Mouse (Mus musculus): ENCODE results near the gene Tceanc.

DNA sequence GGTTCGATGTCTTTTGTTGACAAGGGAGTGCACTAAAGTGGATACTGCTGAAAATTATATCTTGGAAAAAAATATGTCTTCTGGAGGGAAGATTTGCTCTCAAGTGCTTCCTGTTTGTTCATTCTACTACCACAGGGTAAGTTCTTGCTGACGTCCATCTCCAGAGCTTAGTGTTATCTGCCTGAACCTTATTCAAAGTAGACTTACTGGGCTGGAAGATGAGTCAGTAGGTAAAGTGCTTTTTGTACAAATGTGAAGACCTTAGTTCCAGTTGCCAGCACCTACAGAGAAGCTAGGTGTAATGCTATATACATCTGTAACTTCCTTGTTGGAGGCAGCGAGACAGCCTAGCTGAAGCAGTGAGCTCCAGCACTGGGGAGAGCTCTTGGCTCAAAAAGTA is 2.4 kb downstream of the Tceanc start:
- TF ChIP-seq CTCF (IDR thresholded peaks at IDR 0.05; ENCODE audit: control insufficient read depth, insufficient read depth, low read length) (no peak), POLR2A (IDR thresholded peaks at IDR 0.05; ENCODE audit: borderline replicate concordance, control insufficient read depth, low read depth, low read length) (no peak)
